Mouse (Mus musculus) midbrain, embryonic 14.5 days (tissue): ENCODE measurements at regions not wholly inside any gene's neighbourhood (a gene's known extent, or its start where the extent isn't known, plus 50 kb on each side); places are given as distances from the start of the nearest gene placed in this dataset.

ENCODE experiments used
- ATAC-seq: fragments of 200-750 bp; cut with Nextera tagmentation; 2 replicates; pipeline ENCODE4 v1.8.0; 2017; ENCODE audit warnings: moderate number of reproducible peaks, moderate library complexity; ENCODE audit not compliant: low FRiP score, low TSS enrichment
- DNase-seq: peaks from one replicate; pipeline ENCODE4 v3.0.0-alpha.2; 2015
- H3K27ac ChIP-seq: fragments of 300-500 bp; sonication (generic); replicated peaks from 2 replicates; pipeline ENCODE4 v1.5.1; 2014; ENCODE audit warnings: mild to moderate bottlenecking, low read depth, low read length, moderate library complexity
- H3K27me3 ChIP-seq: fragments of 300-500 bp; sonication (generic); 2 replicates; pipeline ENCODE4 v1.6.1; 2014; ENCODE audit warnings: low read length, control low read depth, mixed read lengths; ENCODE audit not compliant: control insufficient read depth, insufficient read depth
- H3K36me3 ChIP-seq: fragments of 300-500 bp; sonication (generic); 2 replicates; pipeline ENCODE4 v1.6.1; 2014; ENCODE audit warnings: low read length, control low read depth; ENCODE audit not compliant: control insufficient read depth, insufficient read depth
- H3K4me1 ChIP-seq: fragments of 300-500 bp; sonication (generic); 2 replicates; pipeline ENCODE4 v1.6.1; 2014; ENCODE audit warnings: mild to moderate bottlenecking, antibody characterized with exemption, low read length, control low read depth; ENCODE audit not compliant: control insufficient read depth, insufficient read depth
- H3K4me2 ChIP-seq: fragments of 300-500 bp; sonication (generic); 2 replicates; pipeline ENCODE4 v1.6.1; 2014; ENCODE audit warnings: mild to moderate bottlenecking, low read length, moderate library complexity
- H3K4me3 ChIP-seq: fragments of 300-500 bp; sonication (generic); replicated peaks from 2 replicates; pipeline ENCODE4 v1.5.1; 2014; ENCODE audit warnings: low read depth, low read length
- H3K9ac ChIP-seq: fragments of 300-500 bp; sonication (generic); replicated peaks from 2 replicates; pipeline ENCODE4 v1.6.1; 2014; ENCODE audit warnings: mild to moderate bottlenecking, low read length, moderate library complexity
- H3K9me3 ChIP-seq: fragments of 300-500 bp; sonication (generic); 2 replicates; pipeline ENCODE4 v1.6.1; 2016; ENCODE audit warnings: low read length, control low read depth, mixed read lengths; ENCODE audit not compliant: control insufficient read depth
- WGBS: fragments of 180-500 bp; shearing (Covaris S2); extraction: QIAGEN DNeasy Blood & Tissue Kit; methylation state at CpG from one replicate; pipeline ENCODE4 v1.1.7; 2014; 5-methylcytosine and 5-hydroxymethylcytosine counted together

- Histone ChIP-seq H3K4me3 (no peak overlapping the region), H3K9ac (no peak overlapping the region), H3K27me3 (no peaks in the 10 kb centered on the region), H3K4me1 (no peaks in the 10 kb centered on the region), H3K9me3 (no peaks in the 10 kb centered on the region), H3K27ac (no peak overlapping the region), H3K4me2 (no peak overlapping the region), H3K36me3 (no peaks in the 10 kb centered on the region)
- ATAC-seq, result no peak
- WGBS, result 83% methylated on average over 1 of the region's 1 CpGs
- no peak for DNase-seq
Observed at GRCm38 (mm10) chr3:10823022-10823421, 487.5 kb upstream of the Gm38303 start.

- no peak for ATAC-seq
- H3K9ac ChIP-seq, result no peak overlapping the region
- no peak overlapping the region for H3K4me2 ChIP-seq
- H3K27ac ChIP-seq, result no peak overlapping the region
- no peaks in the 10 kb centered on the region for H3K27me3 ChIP-seq
- no peaks in the 10 kb centered on the region for H3K36me3 ChIP-seq
- H3K4me3 ChIP-seq, result no peak overlapping the region
- no peaks in the 10 kb centered on the region for H3K4me1 ChIP-seq
- peak; percentile 67 for DNase-seq
- H3K9me3 ChIP-seq, result no peaks in the 10 kb centered on the region
- WGBS, result 69% methylated on average over 1 of the region's 1 CpGs
Observed at GRCm38 (mm10) chr3:10822566-10822965, 487.1 kb upstream of the Gm38303 start.

DNA sequence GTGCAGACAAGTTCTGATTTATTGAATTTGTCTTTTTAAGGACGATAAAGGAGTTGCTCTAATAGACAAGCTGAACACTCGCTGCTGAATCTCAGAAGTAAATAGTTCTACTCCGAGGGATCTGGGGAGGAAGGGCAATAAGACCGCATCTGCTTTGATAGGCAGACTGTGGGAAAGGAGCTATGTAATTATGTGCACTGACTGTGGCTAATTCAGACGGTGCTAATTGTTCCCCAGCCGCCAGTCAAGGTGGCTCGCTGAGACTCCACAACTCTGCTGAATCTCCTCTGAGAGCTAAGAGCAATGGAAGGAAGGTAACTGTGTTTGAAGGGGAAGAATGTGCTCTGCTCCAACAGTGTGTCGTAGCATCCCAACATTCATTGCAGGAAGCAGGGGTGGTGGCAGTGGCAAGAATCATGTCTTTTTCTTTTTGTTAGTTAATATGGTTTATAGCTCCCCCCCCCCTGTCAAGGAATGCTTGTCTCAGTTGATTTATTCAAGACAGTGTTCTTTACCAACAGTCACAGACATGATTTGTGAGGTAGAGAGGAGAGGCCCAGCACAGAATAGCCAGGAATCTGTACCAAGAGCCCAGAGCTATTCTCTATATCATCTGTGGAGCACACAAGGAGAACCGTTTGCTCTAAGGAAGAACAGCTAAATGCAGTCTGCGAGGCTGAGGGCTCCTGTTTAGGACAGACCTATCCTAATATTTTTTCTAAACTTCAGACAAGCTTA is 440.9 kb upstream of the Gm38303 start:
- DNase-seq, result no peak
- no peak overlapping the region for H3K4me3 ChIP-seq
- no peaks in the 10 kb centered on the region for H3K36me3 ChIP-seq
- no peak overlapping the region for H3K27ac ChIP-seq
- no peaks in the 10 kb centered on the region for H3K27me3 ChIP-seq
- no peaks in the 10 kb centered on the region for H3K4me1 ChIP-seq
- no peak for ATAC-seq
- H3K9ac ChIP-seq, result no peak overlapping the region
- H3K4me2 ChIP-seq, result no peak overlapping the region
- H3K9me3 ChIP-seq, result no peaks in the 10 kb centered on the region
- 63% methylated on average over 10 of the region's 10 CpGs for WGBS
